Mouse (Mus musculus): ENCODE measurements around the gene Lyzl6.

DNA sequence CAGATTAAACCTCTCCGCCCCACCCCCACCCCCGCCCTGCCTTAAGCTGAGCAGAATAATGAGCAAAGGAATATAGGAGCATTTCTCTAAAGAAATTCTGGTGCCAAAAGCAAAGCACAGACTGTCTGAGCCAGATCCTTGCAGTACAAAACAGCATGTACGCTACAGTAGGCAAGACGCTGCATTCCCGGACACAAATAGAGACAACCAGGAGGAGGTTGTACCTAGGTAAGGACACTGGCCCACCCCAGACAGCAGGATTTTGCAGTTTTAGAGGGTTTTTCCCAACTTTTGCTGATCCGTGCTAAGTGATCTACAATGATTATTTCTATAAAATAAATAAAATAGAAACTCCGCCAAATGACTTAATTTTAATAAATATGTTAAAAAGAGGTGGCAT lies 10.0 kb upstream of the Lyzl6 start:
- no peak for TF ChIP-seq CTCF (IDR thresholded peaks at IDR 0.05; ENCODE audit: low read depth)
- no peak for TF ChIP-seq EP300 (IDR thresholded peaks at IDR 0.05; ENCODE audit: low read depth)
